Mouse (Mus musculus): Measurements from ENCODE around the gene Unc93b1.

Unc93b1 gene

GRCm38 (mm10) chr19:3935032-3935895 lies at the start of gene Unc93b1:
Unc93b1 (plus strand) TSS chr19:3935186.
- peak; percentile 73 for DNase-seq (ENCODE audit: low spot score)

DNA sequence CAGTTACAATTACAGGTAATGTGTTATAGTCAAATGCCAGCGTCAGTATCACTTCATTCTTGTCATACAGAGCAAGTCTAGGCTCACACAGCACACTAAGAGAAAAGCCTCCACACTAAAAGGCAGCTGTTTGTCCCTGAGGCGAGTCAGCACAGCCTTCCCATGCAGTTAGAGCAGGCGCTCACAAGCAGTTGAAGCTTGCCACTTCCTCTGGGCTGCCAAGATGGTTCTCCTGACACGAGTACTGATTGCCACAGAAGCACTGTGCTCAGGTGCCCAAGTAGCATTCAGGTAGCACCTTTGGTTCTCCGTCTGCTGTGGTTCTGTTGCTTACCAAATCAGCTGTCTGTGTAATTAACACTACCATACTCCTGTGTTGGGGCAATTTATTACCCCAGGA lies 45.9 kb upstream of the Unc93b1 start:
- no peak for DNase-seq (ENCODE audit: low spot score)

DNA sequence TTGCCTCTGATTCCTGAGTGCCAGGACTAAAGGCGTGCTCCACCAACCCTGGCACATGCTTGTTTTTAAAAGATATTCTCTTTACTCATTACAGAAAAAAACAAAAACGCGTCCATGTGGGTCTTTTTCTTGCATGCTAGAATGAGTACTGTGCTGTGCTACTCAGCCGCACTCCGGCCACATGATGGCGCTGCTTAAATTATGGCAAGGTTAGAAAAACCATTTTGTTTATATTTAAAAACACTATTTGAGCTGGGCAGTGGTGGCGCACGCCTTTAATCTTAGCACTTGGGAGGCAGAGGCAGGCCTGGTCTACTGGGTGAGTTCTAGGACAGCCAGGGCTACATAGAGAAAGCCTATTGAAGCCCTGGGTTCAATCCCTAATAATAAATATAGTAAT lies 44.8 kb upstream of the Unc93b1 start:
- peak; percentile 24 for DNase-seq (ENCODE audit: low spot score)

DNA sequence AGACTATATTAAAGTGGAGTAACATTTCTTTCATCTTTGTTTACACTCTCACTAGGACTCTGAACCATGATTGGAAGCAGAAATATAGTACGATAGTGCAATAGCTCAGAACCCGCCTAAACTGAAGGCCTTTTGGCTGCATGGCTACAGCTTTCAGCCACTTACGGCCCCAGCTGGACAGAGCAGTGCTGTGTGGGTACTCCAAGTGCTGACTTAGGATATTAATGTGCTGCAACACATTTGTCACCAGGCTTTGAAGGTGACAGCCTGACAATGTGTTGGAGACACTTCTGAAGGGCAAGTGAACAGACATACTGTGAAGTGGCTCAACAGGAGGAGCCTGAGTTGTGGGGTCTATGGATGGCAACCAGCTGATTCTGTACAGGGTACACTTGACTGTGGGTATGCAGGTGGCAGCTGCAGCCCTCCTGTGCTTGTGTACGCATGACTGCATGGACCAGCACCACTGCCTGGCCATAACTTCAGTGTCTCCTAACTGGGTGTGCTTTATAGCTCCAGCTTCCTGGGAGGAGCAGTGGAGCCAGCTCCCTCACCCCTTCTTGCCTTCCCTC lies 41.4 kb upstream of the Unc93b1 start:
- no peak for DNase-seq (ENCODE audit: low spot score)

- no peak for DNase-seq (ENCODE audit: low spot score)
These were observed 40.7 kb upstream of the Unc93b1 start for GRCm38 (mm10) chr19:3894294-3894693.

- DNase-seq (ENCODE audit: low spot score), result peak; percentile 75
These were observed 39.8 kb upstream of the Unc93b1 start for GRCm38 (mm10) chr19:3895171-3895631.

GRCm38 (mm10) chr19:3896208-3896607 lies 38.8 kb upstream of the Unc93b1 start:
- no peak for DNase-seq (ENCODE audit: low spot score)

- no peak for DNase-seq (ENCODE audit: low spot score)
These were observed 37.4 kb upstream of the Unc93b1 start for GRCm38 (mm10) chr19:3897557-3897956.

DNA sequence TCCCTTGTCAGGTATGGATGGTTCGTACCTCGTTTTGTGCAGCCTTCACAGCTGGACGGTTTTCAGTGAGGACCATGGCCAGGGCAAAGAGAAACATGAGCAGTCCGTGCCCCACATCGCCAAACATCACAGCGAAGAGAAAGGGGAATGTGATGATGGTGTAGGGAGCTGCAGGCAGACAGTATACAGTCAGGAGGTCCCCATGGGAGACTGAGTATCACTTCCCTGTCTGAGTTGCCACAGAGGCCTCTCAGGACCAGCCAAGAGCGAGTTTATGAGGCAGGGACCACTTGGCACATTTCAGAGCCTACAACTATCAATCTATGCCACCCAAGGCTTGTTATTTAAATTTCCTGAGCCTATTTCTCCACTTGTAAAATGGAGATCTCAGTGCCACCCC lies 36.0 kb upstream of the Unc93b1 start:
- DNase-seq (ENCODE audit: low spot score), result no peak

DNA sequence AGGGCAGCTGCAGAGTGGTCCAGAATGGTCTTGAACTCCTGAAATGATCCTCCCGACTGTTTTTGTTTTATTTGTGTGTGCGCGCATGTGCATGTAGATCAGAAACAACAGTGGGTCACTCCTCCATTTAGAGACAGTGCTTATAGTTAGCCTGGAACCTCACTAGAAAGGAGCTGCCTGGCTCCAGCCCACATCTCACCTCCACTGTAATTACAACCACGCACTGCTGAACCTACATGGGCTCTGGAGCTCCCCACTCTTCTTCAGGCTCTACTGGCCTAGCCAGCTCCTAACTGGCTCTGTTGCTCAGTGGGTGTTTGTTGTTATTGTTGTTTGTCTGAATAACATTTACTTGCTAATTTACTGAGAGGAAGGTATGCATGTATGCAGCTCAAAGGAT lies 35.4 kb upstream of the Unc93b1 start:
- no peak for DNase-seq (ENCODE audit: low spot score)

- no peak for DNase-seq (ENCODE audit: low spot score)
These were observed 32.0 kb upstream of the Unc93b1 start for GRCm38 (mm10) chr19:3902966-3903365.

GRCm38 (mm10) chr19:3903648-3904362 lies 31.2 kb upstream of the Unc93b1 start:
- DNase-seq (ENCODE audit: low spot score), result no peak

DNA sequence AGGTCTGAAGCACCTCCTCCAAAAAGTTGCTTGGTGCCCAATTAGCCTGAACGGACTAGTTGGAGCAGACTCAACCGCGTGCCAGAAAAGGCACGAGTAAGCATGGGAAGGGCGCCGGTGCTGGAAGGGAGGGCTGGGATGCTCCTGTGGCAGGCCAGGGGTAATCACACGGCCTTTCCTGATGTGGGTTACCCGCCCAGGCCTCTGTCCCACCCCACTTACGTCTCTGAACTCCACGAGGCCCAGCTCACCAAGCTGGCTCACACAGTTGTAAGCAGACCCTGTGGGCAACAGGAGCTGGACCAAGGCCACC lies 30.7 kb upstream of the Unc93b1 start:
- no peak for DNase-seq (ENCODE audit: low spot score)

DNA sequence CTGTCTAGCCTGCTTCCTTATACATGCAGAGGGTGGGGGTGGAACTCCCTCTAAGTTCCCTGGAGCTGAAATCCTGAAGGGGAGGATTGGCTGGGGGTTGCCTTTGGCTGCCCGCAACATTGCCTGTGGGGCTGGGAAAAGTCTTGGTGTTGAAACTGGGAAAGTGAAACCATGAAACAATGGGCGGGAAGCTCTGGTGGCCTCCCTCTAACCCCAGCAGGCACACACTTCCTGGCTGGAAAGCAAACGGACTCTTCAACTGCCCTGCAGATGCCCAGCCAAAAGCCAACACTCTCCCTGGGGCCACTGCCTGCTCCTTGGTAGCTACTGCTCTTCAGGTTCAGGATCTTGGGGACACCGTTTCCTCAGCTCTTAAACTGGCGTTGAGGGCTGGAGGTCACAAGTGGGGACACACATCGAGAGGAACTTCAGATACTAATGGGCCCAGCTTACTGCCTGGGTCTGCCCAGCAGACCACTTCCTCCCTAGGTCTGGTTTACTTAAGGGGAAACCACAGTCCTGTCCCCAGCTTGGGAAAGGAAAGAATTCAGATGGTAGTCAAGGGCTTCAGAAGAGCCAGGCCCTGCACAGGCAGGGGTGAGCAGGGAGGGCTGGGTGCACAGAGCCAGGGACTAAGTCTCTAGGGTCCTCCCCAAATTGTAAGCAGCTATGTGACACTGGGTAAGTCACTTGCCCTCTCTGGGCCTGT lies 29.6 kb upstream of the Unc93b1 start:
- DNase-seq (ENCODE audit: low spot score), result peak; percentile 43

GRCm38 (mm10) chr19:3906326-3906725 lies 28.7 kb upstream of the Unc93b1 start:
- no peak for DNase-seq (ENCODE audit: low spot score)

DNA sequence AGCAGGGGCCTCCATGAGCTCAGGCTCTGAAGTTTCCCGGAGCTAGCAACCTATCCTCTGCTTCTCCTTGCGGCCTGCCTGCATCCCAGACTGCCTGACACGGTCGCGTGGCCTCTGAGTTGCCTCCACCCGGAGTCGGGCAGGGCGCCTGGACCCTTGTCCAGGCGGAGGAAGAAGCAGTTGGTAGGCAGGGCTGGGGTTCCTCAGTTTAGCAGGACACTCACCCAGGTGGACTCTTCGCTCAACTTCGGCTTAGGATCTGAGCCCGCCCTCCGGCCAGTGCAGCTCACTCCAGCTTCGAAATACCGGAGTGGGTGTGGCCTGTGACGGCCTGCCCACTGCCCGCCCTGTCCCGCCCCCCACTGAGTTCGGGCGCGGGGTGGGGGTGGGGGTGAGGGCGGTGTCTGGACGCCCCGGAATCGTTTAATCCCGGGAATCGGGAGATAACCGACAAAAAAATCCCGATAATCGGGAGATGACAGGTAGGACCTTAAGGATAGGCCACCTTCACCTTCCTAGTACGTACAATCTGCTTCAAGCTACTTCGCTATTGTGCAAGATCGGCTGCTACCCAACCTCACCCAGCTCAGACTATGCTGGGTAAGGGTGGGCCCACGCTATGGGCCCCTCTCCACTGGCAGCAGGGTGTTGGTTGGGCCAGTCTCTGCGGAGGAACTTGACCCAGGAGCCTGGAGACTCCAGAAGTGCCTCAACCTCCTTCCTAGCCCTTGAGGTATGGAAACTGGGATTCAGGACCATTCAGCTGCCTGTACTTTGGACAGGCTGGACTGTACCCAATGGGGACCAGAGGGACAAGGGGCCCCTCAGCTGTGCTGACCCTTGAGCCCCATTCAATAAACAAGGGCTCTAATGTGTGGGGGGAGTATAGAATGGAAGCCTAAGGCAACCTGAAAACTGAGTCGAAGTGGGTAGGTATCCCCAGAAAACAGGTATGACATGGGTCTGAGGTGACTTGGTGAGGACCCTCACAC lies 27.9 kb upstream of the Unc93b1 start, which contains the start of gene Tcirg1:
Tcirg1 (minus strand) TSS at position 339 of the 992 bp plus-strand sequence.
- DNase-seq (ENCODE audit: low spot score), result peak; percentile 79

GRCm38 (mm10) chr19:3907876-3908660 lies 26.9 kb upstream of the Unc93b1 start:
- DNase-seq (ENCODE audit: low spot score), result no peak

DNA sequence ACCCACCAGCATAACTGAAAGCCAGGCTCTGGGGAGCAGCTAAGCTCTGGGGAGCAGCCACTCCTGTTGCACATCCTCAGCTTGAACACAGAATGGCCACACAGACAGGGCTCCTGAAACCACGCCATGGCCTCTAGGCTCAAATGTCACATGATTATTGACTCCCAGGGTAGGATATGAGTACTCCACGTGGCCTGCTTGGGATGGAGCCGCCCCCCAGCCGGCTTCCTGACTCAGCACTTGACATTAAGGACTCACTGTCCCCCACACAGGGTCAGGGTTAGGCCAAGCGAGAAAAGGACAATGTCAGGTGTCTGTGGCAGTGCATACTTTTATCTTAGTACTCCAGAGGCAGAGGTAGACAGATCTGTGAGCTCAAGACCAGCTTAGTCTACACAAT lies 24.8 kb upstream of the Unc93b1 start:
- DNase-seq (ENCODE audit: low spot score), result no peak

DNA sequence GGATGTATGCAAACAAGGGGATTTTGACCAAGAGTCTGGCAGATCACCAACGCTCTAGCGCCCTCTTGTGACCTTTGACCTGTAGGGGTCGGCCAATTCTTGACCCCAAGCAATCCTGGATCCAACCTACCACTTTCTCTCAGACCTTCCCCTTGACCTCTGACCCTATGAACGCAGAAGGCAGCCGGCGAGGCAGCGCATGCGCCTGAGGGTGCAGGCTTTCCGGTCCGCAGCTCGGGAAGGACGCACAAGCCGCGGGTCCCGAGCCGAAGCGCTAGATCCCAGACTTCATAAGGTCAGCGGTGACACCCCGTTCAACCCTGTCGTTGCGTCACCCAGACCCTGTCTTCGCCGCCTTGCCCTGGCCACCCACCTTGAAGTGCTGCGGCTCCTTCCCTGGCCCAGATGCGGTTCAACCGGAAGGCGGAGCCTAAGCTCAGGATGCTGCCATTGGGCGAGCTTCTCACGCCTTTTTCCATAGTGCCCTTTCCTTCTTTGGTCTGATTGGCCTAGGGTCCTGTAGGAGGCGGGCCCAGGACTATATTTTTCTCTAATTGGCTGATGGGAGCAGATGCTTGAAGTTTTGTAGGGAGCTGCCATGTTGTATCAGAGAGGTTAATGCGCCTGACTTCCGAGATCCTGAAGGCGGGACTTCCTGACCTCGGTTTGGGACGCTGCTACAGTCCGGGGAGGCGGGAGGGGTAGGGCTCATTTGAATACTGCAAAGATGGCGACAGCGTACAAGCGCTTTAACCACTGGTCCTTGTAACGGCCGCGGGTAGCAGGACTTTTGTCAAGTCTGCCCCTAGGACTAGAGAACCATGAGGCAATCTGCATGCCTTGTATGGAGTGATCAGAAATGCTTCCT lies 22.4 kb upstream of the Unc93b1 start, which contains the start of gene Ndufs8:
Ndufs8 (minus strand) TSS at position 438 of the 868 bp plus-strand sequence.
- DNase-seq (ENCODE audit: low spot score), result peak; percentile 97
